Mouse (Mus musculus): Measurements from ENCODE around the gene Phyh. TPM values are rescaled to one million over a fixed set of nuclear protein-coding genes. Genes with fewer than 3 reads are reported as not detected.
A peak's percentile ranks its signal among the peaks of the same experiment; 100 is the strongest.

Gene Phyh
- polyA plus RNA-seq, 1 experiment from 2014 or later: 45.1 TPM

DNA sequence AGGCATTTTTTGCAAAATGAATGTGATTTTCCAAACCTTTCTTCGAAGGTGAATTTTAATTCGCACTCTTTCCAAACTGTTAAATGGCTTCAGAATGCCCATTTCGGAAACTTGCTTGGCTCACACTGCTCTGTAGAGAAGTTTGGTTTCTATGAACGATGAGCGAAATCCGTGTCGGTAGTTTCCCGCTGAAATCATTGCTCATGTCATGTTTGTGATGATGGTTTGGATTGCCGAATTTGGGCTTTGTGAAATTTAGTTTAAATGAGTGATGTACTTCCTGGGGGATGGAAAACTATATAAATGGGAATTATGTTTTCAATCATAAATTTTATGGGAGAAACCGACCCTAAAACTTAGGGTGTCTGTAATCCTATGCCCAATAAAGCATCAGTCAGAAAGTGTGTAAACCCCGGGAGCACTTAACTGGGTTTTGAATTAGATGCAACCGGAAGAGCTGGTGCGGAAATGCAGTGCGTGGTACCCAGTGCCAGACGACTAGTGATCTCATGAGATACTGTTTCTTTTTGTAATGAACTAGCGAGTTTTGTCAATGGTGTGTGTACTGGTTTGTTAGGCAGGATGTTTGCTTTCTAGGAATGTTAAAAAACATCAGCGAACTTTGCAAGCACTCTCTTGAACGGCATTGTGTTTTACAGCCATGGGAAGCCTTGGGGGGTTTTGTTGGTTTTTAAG, 35.7 kb upstream of the Phyh start:
- WGBS: 3% methylated on average over 18 of the region's 18 CpGs
- H3K36me3 ChIP-seq (ENCODE audit: control insufficient read depth, insufficient read depth, low read length): peaks cover 20% of the 10 kb centered on the region
- peak overlapping the region; percentile 97 for H3K9ac ChIP-seq (ENCODE audit: low read depth, low read length)
- no peaks in the 10 kb centered on the region for H3K27me3 ChIP-seq (replicated peaks; ENCODE audit: control insufficient read depth, insufficient read depth, low read length)
- H3K27ac ChIP-seq (ENCODE audit: low read depth, low read length): peak overlapping the region; percentile 94
- no peak for ATAC-seq (replicated peaks; ENCODE audit: low FRiP score)
- no peaks in the 10 kb centered on the region for H3K9me3 ChIP-seq (ENCODE audit: control insufficient read depth, low read length)
- H3K4me3 ChIP-seq (ENCODE audit: low read depth, low read length): peak overlapping the region; percentile 89
- peaks cover 13% of the 10 kb centered on the region; the same call in 1 of the 2 replicates for H3K4me1 ChIP-seq (replicated peaks; ENCODE audit: control insufficient read depth, insufficient read depth, low read length)
- H3K4me2 ChIP-seq: peak overlapping the region; percentile 87
- DNase-seq (ENCODE audit: low spot score): no peak

DNA sequence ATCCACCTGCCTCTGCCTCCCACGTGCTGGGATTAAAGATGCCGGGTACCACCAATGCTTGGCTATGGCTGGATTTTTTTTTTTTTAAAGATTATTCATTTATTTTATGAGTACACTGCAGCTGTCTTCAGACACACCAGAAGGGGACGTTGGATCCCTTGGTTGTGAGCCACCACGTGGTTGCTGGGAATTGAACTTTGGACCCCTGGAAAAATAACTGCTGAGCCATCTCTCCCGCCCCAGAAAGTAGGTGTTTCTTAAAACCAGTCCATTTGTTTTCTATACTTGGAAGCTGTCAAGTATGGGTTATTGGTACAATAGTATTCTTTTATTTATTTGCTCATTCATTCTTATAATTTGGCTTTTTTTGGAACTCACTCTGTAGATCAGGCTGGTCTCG, 31.9 kb upstream of the Phyh start:
- Histone ChIP-seq H3K4me2 (no peak overlapping the region), H3K9me3 (ENCODE audit: control insufficient read depth, low read length) (no peaks in the 10 kb centered on the region), H3K9ac (ENCODE audit: low read depth, low read length) (no peak overlapping the region), H3K27ac (ENCODE audit: low read depth, low read length) (no peak overlapping the region), H3K36me3 (ENCODE audit: control insufficient read depth, insufficient read depth, low read length) (peaks cover 40% of the 10 kb centered on the region), H3K4me3 (ENCODE audit: low read depth, low read length) (no peak overlapping the region), H3K4me1 (replicated peaks; ENCODE audit: control insufficient read depth, insufficient read depth, low read length) (peaks cover 10% of the 10 kb centered on the region; the same call in 1 of the 2 replicates), H3K27me3 (replicated peaks; ENCODE audit: control insufficient read depth, insufficient read depth, low read length) (no peaks in the 10 kb centered on the region)
- no peak for DNase-seq (ENCODE audit: low spot score)
- ATAC-seq (replicated peaks; ENCODE audit: low FRiP score): no peak
- 91% methylated on average over 6 of the region's 6 CpGs for WGBS

DNA sequence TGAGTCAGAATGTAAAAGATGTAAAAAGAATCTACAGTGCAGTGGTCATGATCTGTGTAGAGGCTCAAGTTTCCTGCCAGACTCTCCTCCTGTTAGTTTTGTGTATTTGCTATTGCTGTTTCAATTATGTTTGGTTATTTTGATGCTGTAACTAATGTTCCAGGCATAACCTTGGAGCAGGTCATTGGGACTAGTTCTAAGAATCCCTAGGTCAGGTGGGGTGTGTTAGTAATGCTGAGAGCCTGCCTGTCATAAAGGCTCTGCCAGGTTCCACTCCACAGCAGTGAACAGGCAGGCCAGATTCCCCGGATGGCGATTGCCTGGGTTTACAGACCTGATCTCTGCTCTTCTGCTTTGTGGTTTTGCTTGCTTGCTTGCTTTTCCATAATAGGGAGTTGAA, 23.2 kb upstream of the Phyh start:
- peaks cover 63% of the 10 kb centered on the region for H3K36me3 ChIP-seq (ENCODE audit: control insufficient read depth, insufficient read depth, low read length)
- no peaks in the 10 kb centered on the region for H3K27me3 ChIP-seq (replicated peaks; ENCODE audit: control insufficient read depth, insufficient read depth, low read length)
- H3K9ac ChIP-seq (ENCODE audit: low read depth, low read length): no peak overlapping the region
- H3K9me3 ChIP-seq (ENCODE audit: control insufficient read depth, low read length): no peaks in the 10 kb centered on the region
- H3K4me2 ChIP-seq: no peak overlapping the region
- ATAC-seq (replicated peaks; ENCODE audit: low FRiP score) (no peak), DNase-seq (ENCODE audit: low spot score) (no peak)
- no peaks in the 10 kb centered on the region for H3K4me1 ChIP-seq (replicated peaks; ENCODE audit: control insufficient read depth, insufficient read depth, low read length)
- no peak overlapping the region for H3K4me3 ChIP-seq (ENCODE audit: low read depth, low read length)
- WGBS: 85% methylated on average over 2 of the region's 2 CpGs
- H3K27ac ChIP-seq (ENCODE audit: low read depth, low read length): no peak overlapping the region

DNA sequence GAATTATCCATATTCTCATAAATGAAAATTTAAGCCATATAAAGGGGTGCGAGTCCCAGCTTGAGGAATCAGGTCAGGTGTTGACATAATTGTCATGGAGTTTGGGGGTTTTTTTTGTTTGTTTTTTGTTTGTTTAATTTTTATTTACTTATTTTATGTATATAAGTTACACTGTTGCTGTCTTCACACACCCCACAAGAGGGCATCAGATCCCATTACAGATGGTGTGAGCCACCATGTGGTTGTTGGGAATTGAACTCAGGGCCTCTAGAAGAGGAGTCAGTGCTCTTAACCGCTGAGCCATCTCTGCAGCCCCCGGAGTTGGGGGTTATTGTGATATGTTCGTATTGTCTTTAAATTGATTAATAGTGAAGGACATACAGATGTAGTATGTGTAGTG, 21.8 kb upstream of the Phyh start:
- DNase-seq (ENCODE audit: low spot score): no peak
- Histone ChIP-seq H3K9me3 (ENCODE audit: control insufficient read depth, low read length) (no peaks in the 10 kb centered on the region), H3K36me3 (ENCODE audit: control insufficient read depth, insufficient read depth, low read length) (peaks cover 59% of the 10 kb centered on the region), H3K9ac (ENCODE audit: low read depth, low read length) (no peak overlapping the region), H3K27me3 (replicated peaks; ENCODE audit: control insufficient read depth, insufficient read depth, low read length) (no peaks in the 10 kb centered on the region), H3K27ac (ENCODE audit: low read depth, low read length) (no peak overlapping the region), H3K4me2 (no peak overlapping the region), H3K4me1 (replicated peaks; ENCODE audit: control insufficient read depth, insufficient read depth, low read length) (no peaks in the 10 kb centered on the region), H3K4me3 (ENCODE audit: low read depth, low read length) (no peak overlapping the region)
- WGBS: 92% methylated on average over 4 of the region's 4 CpGs
- ATAC-seq (replicated peaks; ENCODE audit: low FRiP score): no peak

DNA sequence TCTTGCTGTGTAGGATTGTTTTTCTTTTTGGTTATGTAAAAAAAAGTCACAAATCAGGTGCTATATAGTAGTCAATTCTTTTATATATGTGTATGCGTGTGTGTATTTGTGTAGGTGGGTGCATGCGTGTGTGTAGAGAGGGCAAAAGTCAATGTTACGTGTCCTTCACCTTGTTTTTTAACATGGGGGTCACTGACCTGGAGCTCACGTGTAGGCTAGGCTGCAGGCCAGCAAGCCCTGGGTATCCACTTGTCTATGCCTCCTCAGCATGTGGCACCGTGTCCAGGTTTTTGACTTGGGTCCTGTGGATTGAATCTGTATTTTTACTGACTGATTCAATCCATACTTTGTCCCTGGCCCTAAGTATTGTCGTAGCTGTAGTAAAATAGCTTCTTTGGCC, 18.2 kb upstream of the Phyh start:
- Histone ChIP-seq H3K4me1 (replicated peaks; ENCODE audit: control insufficient read depth, insufficient read depth, low read length) (no peaks in the 10 kb centered on the region), H3K9me3 (ENCODE audit: control insufficient read depth, low read length) (no peaks in the 10 kb centered on the region), H3K4me3 (ENCODE audit: low read depth, low read length) (no peak overlapping the region), H3K27ac (ENCODE audit: low read depth, low read length) (no peak overlapping the region), H3K27me3 (replicated peaks; ENCODE audit: control insufficient read depth, insufficient read depth, low read length) (no peaks in the 10 kb centered on the region), H3K36me3 (ENCODE audit: control insufficient read depth, insufficient read depth, low read length) (peaks cover 49% of the 10 kb centered on the region), H3K4me2 (no peak overlapping the region), H3K9ac (ENCODE audit: low read depth, low read length) (no peak overlapping the region)
- WGBS: 95% methylated on average over 6 of the region's 6 CpGs
- no peak for DNase-seq (ENCODE audit: low spot score)
- no peak for ATAC-seq (replicated peaks; ENCODE audit: low FRiP score)

DNA sequence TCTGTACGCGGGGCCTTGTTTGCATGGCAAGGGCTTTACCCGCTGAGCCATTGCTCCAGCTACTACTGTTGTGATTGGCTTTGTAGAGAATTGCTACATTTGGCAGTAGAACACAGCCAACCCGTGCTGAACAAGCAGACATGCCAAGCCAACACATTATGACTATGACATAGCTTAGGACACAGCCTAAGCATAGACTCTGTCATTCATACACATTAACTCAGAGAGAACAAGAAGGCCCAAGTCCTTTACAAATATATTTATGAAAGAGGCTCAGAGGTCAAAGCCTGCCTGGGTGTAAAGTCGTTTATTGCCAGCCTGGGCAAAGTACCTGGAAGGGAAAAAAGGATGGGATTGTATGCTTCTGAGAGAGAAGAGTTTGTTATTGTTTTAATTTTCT, 16.5 kb upstream of the Phyh start:
- WGBS: 94% methylated on average over 5 of the region's 5 CpGs
- ATAC-seq (replicated peaks; ENCODE audit: low FRiP score) (no peak), DNase-seq (ENCODE audit: low spot score) (no peak)
- Histone ChIP-seq H3K4me1 (replicated peaks; ENCODE audit: control insufficient read depth, insufficient read depth, low read length) (no peaks in the 10 kb centered on the region), H3K9ac (ENCODE audit: low read depth, low read length) (no peak overlapping the region), H3K4me2 (no peak overlapping the region), H3K27ac (ENCODE audit: low read depth, low read length) (no peak overlapping the region), H3K27me3 (replicated peaks; ENCODE audit: control insufficient read depth, insufficient read depth, low read length) (no peaks in the 10 kb centered on the region), H3K9me3 (ENCODE audit: control insufficient read depth, low read length) (no peaks in the 10 kb centered on the region), H3K4me3 (ENCODE audit: low read depth, low read length) (no peak overlapping the region), H3K36me3 (ENCODE audit: control insufficient read depth, insufficient read depth, low read length) (peaks cover 52% of the 10 kb centered on the region)

DNA sequence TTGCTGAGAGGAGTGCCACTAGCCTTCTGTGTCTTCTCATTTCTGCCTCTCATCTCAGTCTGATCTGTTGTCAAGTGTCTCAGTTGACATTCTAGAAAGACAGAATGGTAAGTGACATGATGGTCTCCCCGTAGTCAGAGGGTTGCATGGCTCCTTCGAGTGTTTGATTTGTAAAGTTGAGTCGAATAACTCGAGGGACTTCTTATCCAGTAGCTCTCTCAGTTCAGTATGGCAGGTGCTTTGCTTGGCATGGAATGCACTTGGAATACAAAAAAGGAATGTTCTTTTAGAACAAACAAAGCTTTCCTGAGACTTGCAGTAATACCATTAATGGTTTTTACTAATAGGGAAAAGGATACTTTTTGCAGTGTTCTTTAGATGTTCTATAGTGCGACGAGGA, 11.7 kb upstream of the Phyh start:
- H3K9ac ChIP-seq (ENCODE audit: low read depth, low read length): no peak overlapping the region
- 91% methylated on average over 6 of the region's 6 CpGs for WGBS
- H3K9me3 ChIP-seq (ENCODE audit: control insufficient read depth, low read length): peaks cover under 1% of the 10 kb centered on the region; the same call in 1 of the 2 replicates
- DNase-seq (ENCODE audit: low spot score): no peak
- H3K27me3 ChIP-seq (replicated peaks; ENCODE audit: control insufficient read depth, insufficient read depth, low read length): no peaks in the 10 kb centered on the region
- no peak overlapping the region for H3K4me3 ChIP-seq (ENCODE audit: low read depth, low read length)
- ATAC-seq (replicated peaks; ENCODE audit: low FRiP score): no peak
- peaks cover 30% of the 10 kb centered on the region for H3K36me3 ChIP-seq (ENCODE audit: control insufficient read depth, insufficient read depth, low read length)
- H3K4me2 ChIP-seq: no peak overlapping the region
- H3K27ac ChIP-seq (ENCODE audit: low read depth, low read length): no peak overlapping the region
- peaks cover 3% of the 10 kb centered on the region; the same call in 1 of the 2 replicates for H3K4me1 ChIP-seq (replicated peaks; ENCODE audit: control insufficient read depth, insufficient read depth, low read length)

DNA sequence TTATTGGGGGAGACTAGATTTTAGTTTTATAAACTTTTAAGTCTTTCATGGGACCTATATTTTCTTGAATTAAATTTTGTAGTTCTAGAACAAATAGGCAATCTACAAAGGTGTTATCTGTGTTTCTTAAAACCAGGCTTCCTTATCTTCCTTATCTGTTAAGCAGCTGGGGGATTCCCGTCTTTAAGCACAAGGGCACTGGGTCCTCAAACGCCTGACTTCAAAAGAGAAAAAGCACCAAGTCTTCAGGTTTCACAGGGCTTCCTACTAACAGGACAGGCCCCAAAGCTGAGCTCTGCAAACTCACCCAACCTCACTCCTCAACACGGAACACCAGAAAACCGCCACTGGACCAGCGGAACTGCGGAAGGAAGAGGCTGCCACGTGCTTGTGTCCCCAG, 10.9 kb upstream of the Phyh start:
- Histone ChIP-seq H3K4me2 (no peak overlapping the region), H3K9ac (ENCODE audit: low read depth, low read length) (no peak overlapping the region), H3K4me1 (replicated peaks; ENCODE audit: control insufficient read depth, insufficient read depth, low read length) (peaks cover 3% of the 10 kb centered on the region; the same call in 1 of the 2 replicates), H3K27me3 (replicated peaks; ENCODE audit: control insufficient read depth, insufficient read depth, low read length) (no peaks in the 10 kb centered on the region), H3K36me3 (ENCODE audit: control insufficient read depth, insufficient read depth, low read length) (peaks cover 28% of the 10 kb centered on the region), H3K27ac (ENCODE audit: low read depth, low read length) (no peak overlapping the region), H3K9me3 (ENCODE audit: control insufficient read depth, low read length) (peaks cover 2% of the 10 kb centered on the region; the same call in 1 of the 2 replicates), H3K4me3 (ENCODE audit: low read depth, low read length) (no peak overlapping the region)
- ATAC-seq (replicated peaks; ENCODE audit: low FRiP score) (peak; percentile 39; the same call in 1 of the 2 replicates), DNase-seq (ENCODE audit: low spot score) (no peak)
- WGBS: 39% methylated on average over 7 of the region's 7 CpGs

DNA sequence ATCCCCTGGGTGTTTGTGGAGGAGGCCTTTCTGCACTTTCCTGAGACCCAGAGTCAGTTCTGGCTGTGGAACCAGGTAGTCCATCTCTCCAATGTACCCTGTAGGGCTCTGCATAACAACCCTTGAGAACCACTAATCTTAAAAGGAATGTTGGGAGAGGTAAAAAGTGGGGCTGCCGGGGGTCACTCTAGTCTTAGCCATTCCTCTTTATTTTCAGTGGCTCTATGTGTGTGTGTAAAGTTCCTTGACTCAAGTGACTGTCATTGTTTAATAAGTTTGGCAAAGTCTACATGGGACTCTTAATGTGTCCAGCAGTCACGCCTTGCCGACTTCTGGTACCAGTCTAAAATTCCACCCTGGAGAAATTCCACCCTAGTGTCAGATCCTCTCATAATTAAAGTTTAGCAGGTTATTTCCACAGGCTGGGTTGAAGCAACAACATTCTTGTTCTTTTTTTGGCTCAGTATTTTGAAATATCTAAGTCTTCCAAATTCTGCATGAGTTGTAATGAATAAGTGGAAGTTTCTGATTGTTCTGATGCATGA, 10.0 kb upstream of the Phyh start:
- ATAC-seq (replicated peaks; ENCODE audit: low FRiP score): no peak
- H3K4me1 ChIP-seq (replicated peaks; ENCODE audit: control insufficient read depth, insufficient read depth, low read length): peaks cover 3% of the 10 kb centered on the region; the same call in 1 of the 2 replicates
- whole genome bisulfite sequencing: 90% methylated on average over 3 of the region's 3 CpGs
- no peak overlapping the region for H3K9ac ChIP-seq (ENCODE audit: low read depth, low read length)
- H3K4me3 ChIP-seq (ENCODE audit: low read depth, low read length): no peak overlapping the region
- H3K27ac ChIP-seq (ENCODE audit: low read depth, low read length): no peak overlapping the region
- H3K9me3 ChIP-seq (ENCODE audit: control insufficient read depth, low read length): peaks cover 2% of the 10 kb centered on the region; the same call in 1 of the 2 replicates
- H3K36me3 ChIP-seq (ENCODE audit: control insufficient read depth, insufficient read depth, low read length): peaks cover 28% of the 10 kb centered on the region
- H3K27me3 ChIP-seq (replicated peaks; ENCODE audit: control insufficient read depth, insufficient read depth, low read length): no peaks in the 10 kb centered on the region
- no peak overlapping the region for H3K4me2 ChIP-seq
- no peak for DNase-seq (ENCODE audit: low spot score)

All from liver, embryonic 11.5 days (tissue).